Mouse (Mus musculus) megakaryocyte, embryonic 14.5 days (primary cell): ENCODE results near the gene Snap47.

Experiments
- FLI1 ChIP-seq: IDR thresholded peaks from 2 replicates; pipeline ENCODE4 v1.6.1; 2012; ENCODE audit warnings: low read length, inconsistent platforms, mixed read lengths
- GATA1 ChIP-seq: IDR thresholded peaks from 3 replicates; pipeline ENCODE4 v1.6.1; 2012; ENCODE audit warnings: mixed read lengths, low read length, inconsistent platforms, borderline replicate concordance

GRCm38 (mm10) chr11:59456346-59456745 lies 5.4 kb upstream of the Snap47 start:
- TF ChIP-seq GATA1, result no peak
- TF ChIP-seq FLI1, result no peak
